Mouse (Mus musculus) cerebellum, adult 2 months (tissue): ENCODE measurements around the gene Dusp1. TPM values are rescaled to one million over a fixed set of nuclear protein-coding genes. Genes with fewer than 3 reads are reported as not detected.

ENCODE experiments used
- DNase-seq, 2 experiments: peaks; one replicate each; pipeline ENCODE4 v3.0.0; 2021
- H3K27ac ChIP-seq: fragments of 200-500 bp; 2 replicates; pipeline ENCODE4 v1.5.1; 2012; ENCODE audit warnings: low read length, control low read depth, inconsistent platforms; ENCODE audit not compliant: insufficient read depth
- H3K27me3 ChIP-seq: fragments of 200-500 bp; 2 replicates; pipeline ENCODE4 v1.6.1; 2012; ENCODE audit warnings: inconsistent platforms, mild to moderate bottlenecking, low read length, moderate library complexity; ENCODE audit not compliant: control insufficient read depth, insufficient read depth
- H3K4me1 ChIP-seq: fragments of 200-500 bp; 2 replicates; pipeline ENCODE4 v1.6.1; 2011; ENCODE audit warnings: low read length; ENCODE audit not compliant: control insufficient read depth, insufficient read depth
- H3K4me3 ChIP-seq: fragments of 200-500 bp; replicated peaks from 2 replicates; pipeline ENCODE3; 2011; ENCODE audit warnings: mild to moderate bottlenecking, low read depth, low read length, control low read depth; ENCODE audit not compliant: insufficient read depth
- CTCF ChIP-seq: fragments of 200-500 bp; IDR thresholded peaks from 2 replicates; pipeline ENCODE4 v1.5.1; 2011; ENCODE audit warnings: low read depth, mild to moderate bottlenecking, control low read depth, low read length, moderate library complexity, borderline replicate concordance; ENCODE audit not compliant: insufficient read depth
- POLR2A ChIP-seq: fragments of 200-500 bp; IDR thresholded peaks from 2 replicates; pipeline ENCODE4 v1.6.1; 2011; ENCODE audit warnings: low read length, control low read depth, borderline replicate concordance; ENCODE audit not compliant: insufficient read depth
- WGBS: fragments of 180-500 bp; shearing (Covaris S2); methylation state at CpG from one replicate; pipeline ENCODE4 v1.1.7; 2018; 5-methylcytosine and 5-hydroxymethylcytosine counted together
- polyA plus RNA-seq: library from polyadenylated mRNA; depleted of rRNA; stranded (reverse); fragments of >200 nt; gene quantifications from 2 replicates; pipeline ENCODE4 v1.2.3, GENCODE M21; 2012

Dusp1 gene
- polyA plus RNA-seq, 1 experiment: 62.5 TPM

DNA sequence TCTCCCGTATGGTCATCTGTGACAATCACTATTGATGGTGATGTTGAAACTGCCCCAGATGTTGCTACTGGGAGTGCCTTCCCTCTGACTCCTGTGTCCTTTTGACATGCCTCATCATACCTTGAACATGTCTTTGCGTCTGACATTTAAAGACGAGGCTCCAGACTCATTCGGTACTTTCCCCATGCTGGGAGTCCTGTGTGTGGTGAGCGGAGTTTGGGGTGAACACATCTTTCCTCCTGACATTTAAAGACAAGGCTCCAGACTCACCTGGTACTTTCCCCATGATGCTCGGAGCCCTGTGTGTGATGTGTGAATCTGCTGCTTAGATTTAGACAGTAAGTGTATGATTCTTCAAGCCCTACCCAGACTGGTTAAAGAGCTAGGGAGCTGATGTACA, 10.8 kb downstream of the Dusp1 start:
- no peak for DNase-seq
- Histone ChIP-seq H3K27ac (no peak overlapping the region), H3K27me3 (no peaks in the 10 kb centered on the region), H3K4me1 (peaks cover 7% of the 10 kb centered on the region; the same call in 1 of the 2 replicates), H3K4me3 (no peak overlapping the region)
- TF ChIP-seq POLR2A: no peak
- no peak for TF ChIP-seq CTCF
- 89% methylated on average over 6 of the region's 6 CpGs for WGBS

DNA sequence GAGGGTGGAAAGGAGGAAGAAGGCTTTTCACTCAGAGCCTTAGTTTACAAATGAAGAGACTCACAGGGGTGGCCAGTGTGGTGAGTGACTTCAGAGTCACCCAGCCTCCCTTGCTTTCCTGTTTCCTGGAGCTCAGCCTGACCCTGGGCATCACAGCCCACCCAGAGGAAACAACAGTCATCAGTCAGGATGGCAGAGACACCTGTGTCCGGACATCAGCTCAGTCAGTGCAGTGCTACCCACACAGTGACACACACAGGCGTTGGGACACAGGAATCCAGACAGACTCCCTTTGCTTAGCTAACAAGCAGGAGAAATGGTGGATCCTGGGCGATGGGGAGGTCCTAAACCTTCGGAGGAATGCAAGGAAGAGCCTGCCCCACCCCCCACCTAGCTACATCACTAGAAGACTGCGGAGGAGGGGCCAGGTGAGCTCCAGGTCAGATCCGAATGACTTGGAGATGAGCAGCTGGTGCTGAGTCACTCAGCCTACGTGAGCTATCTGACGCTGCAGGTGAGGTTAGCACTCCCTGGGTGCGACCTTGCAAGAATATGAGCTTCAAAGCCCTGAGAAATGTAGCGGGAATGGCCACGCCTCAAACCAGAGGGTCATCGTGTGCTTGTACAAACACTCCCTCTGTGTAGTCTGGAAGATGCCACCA, 12.6 kb downstream of the Dusp1 start:
- no peak for DNase-seq
- Histone ChIP-seq H3K4me3 (no peak overlapping the region), H3K27me3 (no peaks in the 10 kb centered on the region), H3K4me1 (peaks cover 7% of the 10 kb centered on the region; the same call in 1 of the 2 replicates), H3K27ac (no peak overlapping the region)
- 27% methylated on average over 12 of the region's 12 CpGs for WGBS
- TF ChIP-seq POLR2A (no peak), CTCF (no peak)

DNA sequence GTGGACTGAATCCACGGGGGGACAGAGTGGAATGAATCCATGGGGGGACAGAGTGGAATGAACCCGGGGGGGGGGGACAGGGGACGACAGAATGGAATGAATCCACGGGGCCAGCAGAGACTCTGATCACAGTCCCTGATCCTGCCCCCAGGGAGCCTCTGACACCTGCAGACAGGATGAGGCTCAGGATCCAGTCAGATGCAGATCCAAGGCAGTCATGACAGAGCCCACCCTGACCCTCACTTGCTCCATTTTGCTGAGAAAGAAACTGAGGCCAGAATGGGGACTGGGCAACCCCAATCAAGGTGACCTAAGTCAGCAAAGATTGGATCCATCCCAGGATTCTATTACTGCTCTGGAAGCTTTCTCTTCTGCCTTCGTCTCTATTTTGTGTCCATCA, 13.4 kb downstream of the Dusp1 start:
- no peak for TF ChIP-seq CTCF
- WGBS: 28% methylated on average over 5 of the region's 5 CpGs
- no peak overlapping the region for H3K4me3 ChIP-seq
- peaks cover 7% of the 10 kb centered on the region; the same call in 1 of the 2 replicates for H3K4me1 ChIP-seq
- no peak overlapping the region for H3K27ac ChIP-seq
- DNase-seq: no peak
- no peaks in the 10 kb centered on the region for H3K27me3 ChIP-seq

DNA sequence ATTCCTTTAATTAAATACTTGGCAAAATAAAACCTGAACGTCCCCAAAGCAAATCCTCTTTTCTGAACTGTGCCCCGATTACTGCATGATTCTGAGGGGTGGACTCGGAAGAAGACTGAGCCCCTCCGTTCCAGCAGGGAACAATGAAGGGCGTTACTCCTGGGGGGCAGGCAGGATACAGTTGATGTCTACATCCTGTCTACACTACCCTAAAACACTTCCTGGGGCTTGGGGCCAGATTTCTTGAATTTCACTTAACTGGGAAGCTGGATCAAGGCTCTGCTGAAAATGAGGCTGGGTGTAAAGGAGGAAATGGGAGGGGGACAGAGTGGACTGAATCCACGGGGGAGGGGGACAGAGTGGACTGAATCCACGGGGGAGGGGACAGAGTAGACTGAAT, 14.2 kb downstream of the Dusp1 start:
- DNase-seq: no peak
- Histone ChIP-seq H3K4me1 (peaks cover 7% of the 10 kb centered on the region; the same call in 1 of the 2 replicates), H3K27ac (no peak overlapping the region), H3K4me3 (no peak overlapping the region), H3K27me3 (no peaks in the 10 kb centered on the region)
- TF ChIP-seq CTCF (no peak), POLR2A (no peak)
- 54% methylated on average over 7 of the region's 7 CpGs for WGBS

DNA sequence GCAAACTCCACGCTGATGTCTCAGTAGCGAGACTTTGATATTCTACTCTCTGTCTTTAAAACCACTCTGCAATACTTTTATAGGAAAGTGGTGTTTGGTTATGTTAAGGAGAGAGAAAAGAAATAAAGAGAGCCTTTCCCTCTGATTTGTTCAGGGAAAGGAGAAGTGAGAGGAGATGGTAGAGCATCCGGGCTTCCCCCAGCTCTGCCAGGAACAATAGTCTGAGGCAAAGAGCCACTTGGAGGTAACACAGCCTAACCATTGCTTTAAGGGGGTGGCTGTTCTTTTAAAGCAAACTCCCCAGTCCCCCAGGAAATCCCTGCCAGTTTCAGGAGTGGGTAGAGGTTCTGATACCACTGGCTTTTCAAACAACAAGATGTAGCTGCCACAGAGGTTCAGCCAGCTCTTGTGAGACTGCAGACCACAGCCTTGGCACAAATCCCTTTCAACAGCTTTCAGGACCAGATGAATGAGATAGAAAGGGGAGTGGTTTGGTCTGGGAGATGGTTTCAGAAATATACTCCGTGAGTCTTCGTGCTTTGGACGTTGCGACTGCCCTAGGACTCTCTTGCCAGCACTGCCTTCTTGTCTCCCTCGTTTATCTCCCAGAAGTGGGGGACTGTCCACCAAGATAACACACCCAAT, 17.5 kb downstream of the Dusp1 start:
- peaks cover 5% of the 10 kb centered on the region; the same call in 1 of the 2 replicates for H3K4me1 ChIP-seq
- WGBS: 52% methylated on average over 8 of the region's 8 CpGs
- no peak overlapping the region for H3K4me3 ChIP-seq
- H3K27me3 ChIP-seq: no peaks in the 10 kb centered on the region
- no peak overlapping the region for H3K27ac ChIP-seq
- no peak for DNase-seq
- TF ChIP-seq CTCF (no peak), POLR2A (no peak)

DNA sequence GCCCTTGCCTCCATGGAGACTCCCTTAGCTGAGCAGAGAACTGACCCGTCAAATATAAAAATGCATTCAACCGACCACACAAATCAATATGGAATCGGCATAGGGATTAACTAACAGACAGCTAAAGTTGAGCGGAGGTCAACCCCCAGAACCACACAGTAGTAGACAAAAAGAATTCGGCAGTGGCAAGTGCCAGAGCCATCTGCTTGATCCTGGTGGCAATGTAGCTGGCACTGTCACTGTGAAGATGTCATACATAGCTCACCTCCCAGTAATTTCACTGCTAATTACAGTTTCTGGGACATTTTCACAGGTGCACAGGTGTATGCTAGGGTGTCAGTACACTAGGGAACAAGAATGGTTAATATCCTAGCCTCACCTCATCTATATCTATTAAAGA, 21.8 kb downstream of the Dusp1 start:
- H3K27ac ChIP-seq: peak overlapping the region; percentile 23; the same call in 1 of the 2 replicates
- TF ChIP-seq CTCF (no peak), POLR2A (no peak)
- H3K4me3 ChIP-seq: no peak overlapping the region
- no peaks in the 10 kb centered on the region; the same call in 1 of the 2 replicates for H3K4me1 ChIP-seq
- 10% methylated on average over 5 of the region's 5 CpGs for WGBS
- DNase-seq: peak; percentile 65 to 81
- H3K27me3 ChIP-seq: no peaks in the 10 kb centered on the region

DNA sequence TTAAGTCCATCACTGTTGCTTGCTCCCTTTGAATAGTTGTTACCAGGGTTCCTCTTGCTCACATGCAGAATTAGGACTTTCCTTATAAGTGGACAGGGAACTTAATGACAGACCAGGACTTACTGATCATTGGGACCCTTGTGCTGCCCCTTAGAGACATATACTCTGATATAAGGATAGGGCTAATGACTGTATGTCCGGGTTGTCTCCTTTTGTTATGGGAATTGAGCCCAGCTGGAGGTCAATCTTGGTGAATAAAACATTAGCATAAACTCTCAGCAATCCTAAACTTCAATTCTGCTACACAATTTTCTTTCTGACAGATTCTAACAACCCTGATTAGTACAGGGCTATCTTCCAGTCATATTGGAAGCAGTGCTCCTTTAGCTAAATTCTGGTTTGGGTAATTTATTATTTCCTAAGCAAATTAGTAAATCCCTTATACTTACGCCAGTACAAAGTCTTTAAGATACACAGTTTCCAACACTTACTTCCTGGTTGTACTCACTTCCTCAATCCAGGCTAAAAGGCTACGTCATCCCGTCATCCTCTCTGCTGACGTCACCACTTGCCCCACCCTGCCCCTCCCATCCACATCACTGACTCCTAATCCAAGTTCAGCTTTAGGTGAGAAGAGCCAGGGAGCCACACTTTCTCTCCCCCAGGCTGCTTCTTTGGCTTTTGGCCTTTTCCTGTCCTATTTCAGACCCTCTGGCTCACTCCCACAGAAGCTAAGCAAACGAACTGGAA, 24.0 kb downstream of the Dusp1 start:
- Histone ChIP-seq H3K27ac (no peak overlapping the region), H3K4me1 (peaks cover under 1% of the 10 kb centered on the region; the same call in 1 of the 2 replicates), H3K27me3 (no peaks in the 10 kb centered on the region), H3K4me3 (no peak overlapping the region)
- WGBS: 56% methylated on average over 6 of the region's 6 CpGs
- no peak for DNase-seq
- no peak for TF ChIP-seq CTCF
